Mouse (Mus musculus) thymus, postnatal 36 days (tissue): ENCODE data around the gene Hist1h4f.
A peak's percentile ranks its signal among the peaks of the same experiment; 100 is the strongest.
"Not testable (repeated sequence)": the region's sequence is repeated elsewhere in the genome, so short reads cannot be mapped to it uniquely, and the experiment has no call there.

Source experiments
- DNase-seq, 2 experiments: peaks; one replicate each; pipeline ENCODE4 v3.0.0; 2022; ENCODE audit warnings: mixed read lengths in 2 of 2

The Hist1h4f gene

GRCm38 (mm10) chr13:23554925-23555838 lies 3.7 kb upstream of the Hist1h4f start:
- peak; percentile 87 to 93 for DNase-seq

GRCm38 (mm10) chr13:23554393-23554792 lies 2.9 kb upstream of the Hist1h4f start:
- DNase-seq = no peak

GRCm38 (mm10) chr13:23552962-23553361 lies 1.5 kb upstream of the Hist1h4f start, which contains the start of gene Hist1h1d:
TSS of gene Hist1h1d (plus strand) at chr13:23553262.
- no peak for DNase-seq

DNA sequence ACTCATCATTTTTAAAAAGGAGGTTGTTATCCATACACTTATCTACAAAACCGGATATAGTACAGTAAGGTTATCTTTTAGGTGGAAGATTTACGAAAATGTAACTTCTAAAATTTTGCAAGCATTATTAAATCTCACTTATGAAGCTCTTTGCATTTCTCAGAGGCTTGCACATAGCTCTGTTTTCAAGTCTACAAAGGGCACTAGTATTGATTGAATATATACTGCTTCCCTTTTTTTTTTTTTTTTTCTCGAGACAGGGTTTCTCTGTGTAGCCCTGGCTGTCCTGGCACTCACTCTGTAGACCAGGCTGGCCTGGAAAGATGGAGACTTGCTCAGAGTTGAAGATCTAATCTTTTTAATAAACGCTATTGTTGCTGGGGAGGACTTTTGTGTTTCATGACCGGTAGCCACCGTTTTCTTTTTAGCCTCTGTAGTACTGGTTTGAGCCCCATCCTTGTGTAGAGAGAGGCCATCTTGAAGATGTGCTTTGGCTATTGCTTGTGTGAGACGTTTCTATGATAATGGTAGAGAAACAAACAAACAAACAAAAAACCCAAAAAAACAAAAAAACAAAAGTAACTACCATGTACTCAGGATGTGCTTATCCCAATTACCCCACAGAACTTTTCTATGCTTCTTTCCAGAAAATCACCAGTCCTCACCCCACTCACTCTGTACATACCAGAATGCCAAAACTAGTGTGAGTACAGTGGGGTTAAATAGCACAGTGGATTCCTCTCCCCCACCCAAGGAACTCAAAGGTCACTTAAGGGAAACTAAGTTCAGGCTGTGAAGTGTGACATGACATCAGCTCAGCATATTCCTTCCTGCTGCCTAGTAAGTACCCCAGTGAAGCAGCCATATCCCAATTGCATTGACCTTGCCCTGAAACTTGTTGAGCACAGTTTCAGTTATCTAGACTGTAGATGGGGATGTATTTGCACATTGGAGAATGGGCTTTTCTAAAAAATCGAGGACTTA lies 775 bp upstream of the Hist1h4f start:
- DNase-seq = no peak

- no peak for DNase-seq
Measured at GRCm38 (mm10) chr13:23550761-23551145, 695 bp downstream of the Hist1h4f start.

DNA sequence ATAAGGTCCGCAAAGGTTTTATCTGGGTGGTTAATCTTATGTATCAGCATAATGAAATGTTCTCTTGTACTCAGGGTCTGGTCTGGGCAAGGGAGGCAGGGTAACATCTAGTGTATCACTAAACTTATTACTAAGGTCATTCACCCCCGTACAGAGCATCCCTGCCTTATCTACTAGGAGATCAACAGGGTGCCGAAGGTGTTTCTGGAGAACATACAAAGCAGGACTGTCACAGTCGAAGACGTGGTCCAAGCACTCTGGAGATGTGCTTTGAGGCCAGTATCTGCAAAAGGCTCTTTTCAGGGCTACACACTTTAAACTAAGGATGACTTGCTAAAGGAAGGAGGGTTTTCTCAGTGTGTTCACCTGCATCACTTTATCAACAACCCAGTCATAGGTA lies 4.8 kb downstream of the Hist1h4f start:
- DNase-seq = no peak

DNA sequence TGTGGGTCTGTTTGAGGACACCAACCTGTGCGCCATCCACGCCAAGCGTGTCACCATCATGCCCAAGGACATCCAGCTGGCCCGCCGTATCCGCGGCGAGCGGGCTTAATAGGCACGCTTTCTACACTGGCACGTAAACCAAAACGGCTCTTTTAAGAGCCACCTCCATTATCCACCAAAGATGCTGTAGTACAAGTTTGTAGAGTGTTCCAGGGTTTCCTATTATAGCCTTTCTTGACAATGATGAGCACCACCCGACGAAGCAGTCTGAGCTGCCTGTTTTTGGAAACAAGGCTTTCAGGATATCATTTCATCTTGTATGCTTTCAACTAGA lies 6.7 kb downstream of the Hist1h4f start:
- not testable (repeated sequence) for DNase-seq

DNA sequence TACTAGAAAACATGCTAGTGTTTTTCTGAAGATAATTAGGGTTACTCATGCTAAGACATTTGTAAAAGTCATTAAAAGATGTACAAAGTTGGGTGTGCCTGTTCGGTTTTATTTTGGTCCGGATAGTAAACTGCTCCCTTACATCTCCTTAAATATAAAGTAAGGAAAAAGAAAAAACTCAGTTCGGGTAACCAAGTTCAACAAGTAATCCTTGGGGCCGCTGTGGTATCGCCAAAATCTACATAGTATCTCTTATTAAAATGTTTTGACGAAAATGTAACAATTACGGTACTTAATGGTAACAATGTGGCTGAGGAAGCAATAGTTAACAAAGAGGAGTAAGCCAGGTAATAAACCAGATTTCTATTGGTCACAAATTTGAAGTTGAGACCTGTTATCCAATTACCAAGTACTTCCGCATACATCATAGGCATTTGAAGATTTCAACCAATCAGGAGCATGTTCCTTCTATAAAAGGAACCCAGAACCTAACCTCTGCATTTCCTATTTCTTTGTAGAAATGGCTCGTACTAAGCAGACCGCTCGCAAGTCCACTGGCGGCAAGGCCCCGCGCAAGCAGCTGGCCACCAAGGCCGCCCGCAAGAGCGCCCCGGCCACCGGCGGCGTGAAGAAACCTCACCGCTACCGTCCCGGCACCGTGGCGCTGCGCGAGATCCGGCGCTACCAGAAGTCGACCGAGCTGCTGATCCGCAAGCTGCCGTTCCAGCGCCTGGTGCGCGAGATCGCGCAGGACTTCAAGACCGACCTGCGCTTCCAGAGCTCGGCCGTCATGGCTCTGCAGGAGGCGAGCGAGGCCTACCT lies 7.3 kb downstream of the Hist1h4f start, which contains the start of gene Hist1h3f:
TSS of gene Hist1h3f (plus strand) at position 88 of the 822 bp plus-strand sequence.
- peak; percentile 74 to 78 for DNase-seq

DNA sequence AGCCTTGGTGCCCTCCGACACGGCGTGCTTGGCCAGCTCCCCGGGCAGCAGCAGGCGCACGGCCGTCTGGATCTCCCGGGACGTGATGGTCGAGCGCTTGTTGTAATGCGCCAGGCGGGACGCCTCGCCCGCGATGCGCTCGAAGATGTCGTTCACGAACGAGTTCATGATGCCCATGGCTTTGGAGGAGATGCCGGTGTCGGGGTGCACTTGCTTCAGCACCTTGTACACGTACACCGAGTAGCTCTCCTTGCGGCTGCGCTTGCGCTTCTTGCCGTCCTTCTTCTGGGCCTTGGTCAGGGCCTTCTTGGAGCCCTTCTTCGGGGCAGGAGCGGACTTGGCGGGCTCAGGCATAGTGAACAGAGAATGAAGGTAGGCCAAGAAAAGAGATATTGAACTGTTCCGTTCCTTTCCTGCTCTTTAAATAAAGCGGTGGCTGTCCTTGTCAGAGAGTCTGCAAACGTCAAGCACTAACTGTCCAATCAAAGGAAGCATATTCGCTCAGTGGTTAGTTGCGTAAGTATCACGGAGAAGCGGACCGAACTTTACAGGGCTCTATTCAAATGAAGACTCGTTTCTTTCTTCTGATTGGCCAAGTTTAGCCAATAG lies 8.3 kb downstream of the Hist1h4f start, which contains the start of gene Hist1h2bh:
TSS of gene Hist1h2bh (minus strand) at position 394 of the 609 bp plus-strand sequence.
- peak; percentile 70 to 72 for DNase-seq

DNA sequence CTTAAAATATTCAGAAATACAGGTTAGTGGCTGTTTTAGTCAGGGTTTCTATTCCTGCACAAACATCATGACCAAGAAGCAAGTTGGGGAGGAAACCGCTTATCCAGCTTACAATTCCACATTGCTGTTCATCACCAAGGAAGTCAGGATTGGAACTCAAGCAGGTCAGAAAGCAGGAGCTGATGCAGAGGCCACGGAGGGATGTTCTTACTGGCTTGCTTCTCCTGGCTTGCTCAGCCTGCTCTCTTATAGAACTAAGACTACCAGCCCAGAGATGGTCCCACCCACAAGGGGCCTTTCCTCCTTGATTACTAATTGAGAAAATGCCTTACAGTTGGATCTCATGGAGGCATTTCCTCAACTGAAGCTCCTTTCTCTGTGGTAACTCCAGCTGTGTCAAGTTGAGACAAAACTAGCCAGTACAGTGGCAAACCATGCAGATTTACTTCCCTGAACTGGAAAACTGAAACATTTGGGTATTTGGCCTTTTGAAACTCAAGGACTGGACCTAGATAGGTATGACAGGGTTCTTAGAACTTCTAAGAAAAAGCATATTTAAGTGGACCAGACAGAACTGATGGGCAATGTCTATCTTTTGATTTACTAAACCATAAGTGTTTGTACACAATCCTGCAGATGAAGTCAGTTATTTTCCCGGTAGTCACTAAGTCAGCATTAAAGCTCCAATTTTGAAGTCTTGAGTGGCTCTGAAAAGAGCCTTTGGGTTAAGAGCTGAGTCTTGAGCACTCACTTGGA lies 9.0 kb downstream of the Hist1h4f start:
- DNase-seq = not testable (repeated sequence)

- DNase-seq = no peak
Measured at GRCm38 (mm10) chr13:23541497-23541896, 10.0 kb downstream of the Hist1h4f start.

GRCm38 (mm10) chr13:23539821-23540220 lies 11.6 kb downstream of the Hist1h4f start:
- not testable (repeated sequence) for DNase-seq

DNA sequence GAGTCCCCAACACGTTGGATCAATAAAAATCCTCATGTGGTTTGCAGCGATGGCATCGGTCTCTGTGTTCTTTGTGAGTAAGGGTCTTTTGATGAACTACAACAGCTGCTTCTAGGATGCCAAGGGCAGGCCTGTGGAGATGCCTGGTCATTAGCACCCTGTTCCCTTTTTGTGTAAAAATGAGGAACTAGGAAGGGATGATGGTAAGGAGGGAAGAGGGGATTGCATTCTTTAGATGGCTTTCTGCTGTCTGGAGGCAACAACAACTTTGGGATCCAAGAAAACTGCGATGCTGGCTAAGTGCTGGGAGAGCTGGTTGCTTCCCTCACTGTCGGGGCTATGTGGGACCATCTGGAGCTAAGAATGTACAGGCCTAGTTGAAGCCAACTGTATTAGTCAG lies 13.2 kb downstream of the Hist1h4f start:
- DNase-seq = no peak

DNA sequence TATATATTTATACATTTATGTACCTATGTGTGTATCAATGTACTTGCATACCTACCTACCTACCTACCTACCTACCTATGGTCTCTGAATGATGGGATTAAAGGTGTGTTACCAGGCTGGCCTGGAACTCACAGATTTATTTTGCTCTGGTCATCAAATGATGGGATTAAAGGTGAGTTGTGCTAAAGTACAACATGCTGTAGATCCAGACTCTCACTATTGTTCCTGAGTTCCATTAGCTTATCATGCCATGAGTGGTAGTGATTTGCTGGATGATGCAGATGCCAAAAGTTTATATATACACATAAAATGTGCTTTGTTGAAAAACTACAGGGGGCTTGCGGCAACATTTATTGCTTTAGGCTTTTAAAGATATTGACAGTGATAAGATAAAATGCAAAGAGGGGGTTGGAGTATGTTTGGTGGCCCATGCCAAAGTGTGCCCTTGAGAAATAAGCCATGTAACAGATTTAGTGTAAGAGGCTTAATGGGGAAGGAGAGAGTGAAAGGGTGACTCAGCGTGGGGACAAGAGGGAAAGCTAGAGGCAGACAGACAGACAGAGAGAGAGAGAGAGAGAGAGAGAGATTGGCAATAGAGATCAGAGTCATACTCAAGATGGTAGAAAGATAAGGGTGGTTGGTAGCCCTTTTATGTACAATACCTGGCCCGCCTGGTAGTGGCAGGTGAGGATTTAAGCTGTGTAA lies 14.3 kb downstream of the Hist1h4f start:
- no peak for DNase-seq

- no peak for DNase-seq
Measured at GRCm38 (mm10) chr13:23536076-23536822, 15.2 kb downstream of the Hist1h4f start.

GRCm38 (mm10) chr13:23535137-23536075 lies 16.0 kb downstream of the Hist1h4f start, which contains the start of gene Hist1h3g:
TSS of gene Hist1h3g (plus strand) at chr13:23535422.
- DNase-seq = peak; percentile 87 to 90

- DNase-seq = no peak
Measured at GRCm38 (mm10) chr13:23534368-23535131, 16.9 kb downstream of the Hist1h4f start.
